8 mouse cellular contexts compared by ENCODE assay signal in genomic region chr4:46144323-46144722, GRCm38 (mm10). TPM values are rescaled to one million over a fixed set of nuclear protein-coding genes. Genes with fewer than 3 reads are reported as not detected.
DNase-seq lines count a peak whose midpoint lies in the region; TF ChIP-seq lines count a peak whose summit lies in the region.

No protein-coding gene starts in this region.

- intact Hi-C loops in heart, postnatal 14 days (cut with DNase I) = no loop called here
- intact Hi-C loops in heart, postnatal 36 days (cut with DNase I) = no loop called here

- no peak for TF ChIP-seq POLR2A in thymus, adult 2 months (IDR thresholded peaks at IDR 0.05; ENCODE audit: control insufficient read depth, extremely low read depth, insufficient read depth, low read length, poor library complexity)
- TF ChIP-seq POLR2A in embryonic fibroblast, embryonic 13.5 days (IDR thresholded peaks at IDR 0.05; ENCODE audit: low read depth, low read length) = no peak

- no peak for TF ChIP-seq CTCF in thymus, adult 2 months (IDR thresholded peaks at IDR 0.05; ENCODE audit: borderline replicate concordance, control insufficient read depth, extremely low read depth, insufficient read depth, low read length, poor library complexity)
- peak; percentile 43; the same call in 1 of the 2 replicates for TF ChIP-seq CTCF in embryonic fibroblast, embryonic 13.5 days (IDR thresholded peaks at IDR 0.05; ENCODE audit: borderline replicate concordance, insufficient read depth, low read length)

- peaks cover 18% of the 10 kb centered on the region for H3K36me3 ChIP-seq in thymus, adult 2 months (ENCODE audit: control insufficient read depth, insufficient read depth, low read length)

- WGBS in thymus, adult 2 months = 89% methylated on average over 3 of the region's 3 CpGs

- no peak overlapping the region for H3K27ac ChIP-seq in thymus, adult 2 months (ENCODE audit: control insufficient read depth, insufficient read depth, low read length)
- H3K27ac ChIP-seq in embryonic fibroblast, embryonic 13.5 days (ENCODE audit: insufficient read depth, low read length) = no peak overlapping the region

- peak; percentile 9 to 13 for DNase-seq in heart, postnatal 14 days
- no peak for DNase-seq in heart, postnatal 36 days
- peak; percentile 26 for DNase-seq in thymus, postnatal 0 days (ENCODE audit: low spot score)
- no peak for DNase-seq in thymus, adult 2 months
- DNase-seq in thymus, postnatal 25 days = peak; percentile 28
- no peak for DNase-seq in cerebellum, adult 9-11 months
- no peak for DNase-seq in left cerebral cortex, adult 9 months (ENCODE audit: low spot score in 2 of 2)

- no peak overlapping the region for H3K4me3 ChIP-seq in thymus, adult 2 months (ENCODE audit: control insufficient read depth, insufficient read depth, low read length)
- H3K4me3 ChIP-seq in embryonic fibroblast, embryonic 13.5 days (ENCODE audit: insufficient read depth, low read length) = no peak overlapping the region

- H3K27me3 ChIP-seq in thymus, adult 2 months (ENCODE audit: control insufficient read depth, insufficient read depth, low read length) = no peaks in the 10 kb centered on the region

- peaks cover 4% of the 10 kb centered on the region for H3K4me1 ChIP-seq in thymus, adult 2 months (replicated peaks; ENCODE audit: control insufficient read depth, insufficient read depth, low read length)
- no peaks in the 10 kb centered on the region for H3K4me1 ChIP-seq in embryonic fibroblast, embryonic 13.5 days (ENCODE audit: control insufficient read depth, insufficient read depth, low read length)

RNA-seq across cellular contexts. Expression of gene Tstd2, which starts 5.8 kb away (rescaled TPM):
- 10 to 100 TPM; 14.1 to 14.9 TPM for total RNA-seq in heart, postnatal 14 days (2021)
- 10 to 100 TPM; 12.8 to 14.0 TPM for total RNA-seq in heart, postnatal 36 days (2021)
- polyA plus RNA-seq in thymus, postnatal 0 days (2015; fragmentation: Nextera tagmentation; extraction: Ambion mirVana) = 23.1 and 30.3 TPM in 2 replicates
- 20.3 and 23.8 TPM in 2 replicates for polyA plus RNA-seq in thymus, adult 2 months (2012; rRNA removed)
- polyA plus RNA-seq in embryonic fibroblast, embryonic 13.5 days (2011; ENCODE audit: insufficient read length, low read depth, missing spikeins) = 34.0 and 43.5 TPM in 2 replicates

RNA-seq across cellular contexts. Expression of gene Ncbp1, which starts 5.9 kb away (rescaled TPM):
- total RNA-seq in heart, postnatal 14 days (2021) = 10 to 100 TPM; 21.4 to 24.3 TPM
- total RNA-seq in heart, postnatal 36 days (2021) = 10 to 100 TPM; 19.3 to 19.7 TPM
- 88.5 and 94.7 TPM in 2 replicates for polyA plus RNA-seq in thymus, postnatal 0 days (2015; fragmentation: Nextera tagmentation; extraction: Ambion mirVana)
- 53.3 and 56.7 TPM in 2 replicates for polyA plus RNA-seq in thymus, adult 2 months (2012; rRNA removed)
- polyA plus RNA-seq in embryonic fibroblast, embryonic 13.5 days (2011; ENCODE audit: insufficient read length, low read depth, missing spikeins) = 59.2 and 63.9 TPM in 2 replicates

RNA-seq across cellular contexts. Expression of gene Xpa, which starts 51.8 kb away (rescaled TPM):
- 1 to 10 TPM; 6.5 to 9.2 TPM for total RNA-seq in heart, postnatal 14 days (2021)
- 1 to 10 TPM; 8.6 to 10.0 TPM for total RNA-seq in heart, postnatal 36 days (2021)
- 33.5 and 37.4 TPM in 2 replicates for polyA plus RNA-seq in thymus, postnatal 0 days (2015; fragmentation: Nextera tagmentation; extraction: Ambion mirVana)
- polyA plus RNA-seq in thymus, adult 2 months (2012; rRNA removed) = 33.4 and 36.4 TPM in 2 replicates
- 23.6 and 30.3 TPM in 2 replicates for polyA plus RNA-seq in embryonic fibroblast, embryonic 13.5 days (2011; ENCODE audit: insufficient read length, low read depth, missing spikeins)

Comparison
In these comparisons a context has a peak if more than half of its experiments do, and no peak if none do; other contexts are left out.
1. DNase-seq: peak in heart, postnatal 14 days (2 of 2), thymus, postnatal 0 days (single experiment) and thymus, postnatal 25 days (single experiment); none in heart, postnatal 36 days (0 of 2), thymus, adult 2 months (single experiment), cerebellum, adult 9-11 months (single experiment) and left cerebral cortex, adult 9 months (0 of 2).